Mouse (Mus musculus) liver, adult 10 weeks (tissue): ENCODE data around the gene Acnat1. TPM values are rescaled to one million over a fixed set of nuclear protein-coding genes. Genes with fewer than 3 reads are reported as not detected.

Experiments used
- polyA plus RNA-seq: library from polyadenylated mRNA; stranded (reverse); fragments of 350-450 nt; fragmentation: Illumina TruSeq; extraction: RNeasy Lipid Tissue Mini Kit (QIAGEN cat#74804); gene quantifications from one replicate; pipeline ENCODE4 v1.2.3, GENCODE M21; 2014; ENCODE audit warnings: low read depth, low replicate concordance

The Acnat1 gene
- polyA plus RNA-seq = 68.9 TPM

GRCm38 (mm10) chr4:49473435-49474100, at the start of gene Acnat1:
Gene Acnat1 (minus strand): TSS chr4:49473912.

DNA sequence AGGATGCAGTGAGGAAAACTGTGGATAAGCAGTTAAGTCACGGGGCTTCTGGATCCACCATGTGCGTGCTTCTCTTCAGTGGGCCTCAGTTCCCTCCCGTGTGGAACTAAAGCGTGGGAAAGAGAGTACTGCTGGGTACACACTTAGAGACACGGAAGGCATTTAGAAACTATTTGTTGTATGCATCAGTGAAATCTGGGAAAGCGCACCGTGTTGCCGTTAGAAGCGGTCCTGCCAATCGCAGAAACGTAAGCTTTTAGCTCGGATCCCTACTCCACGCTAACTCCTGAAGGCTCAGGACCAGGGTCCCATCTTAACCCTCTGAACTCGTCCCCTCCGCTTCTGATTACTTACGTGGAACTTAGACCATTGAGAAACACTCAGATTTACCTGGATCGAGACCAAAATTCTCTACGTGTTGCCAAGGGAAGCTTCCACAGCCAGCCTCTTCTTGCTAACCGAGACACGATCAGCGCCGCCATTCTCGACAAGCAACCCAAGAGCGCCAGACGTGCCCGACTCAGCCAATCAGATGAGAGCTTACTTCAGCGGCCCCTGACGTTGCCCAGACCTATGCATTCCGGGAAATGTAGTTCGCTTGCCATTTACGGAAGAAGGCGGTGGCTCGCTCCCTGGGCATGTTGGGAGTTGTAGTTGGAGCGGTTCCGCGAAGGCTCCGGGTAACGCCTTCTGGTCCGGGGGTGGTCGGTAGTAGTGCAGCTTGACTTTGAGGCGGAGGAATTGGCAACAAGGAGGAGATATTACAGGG, 47.0 kb upstream of the Acnat1 start, which contains the start of the genes Mrpl50 and Zfp189:
TSS of gene Mrpl50 (minus strand) at position 522 of the 769 bp plus-strand sequence.
TSS of gene Zfp189 (plus strand) at position 605 of the 769 bp plus-strand sequence.

GRCm38 (mm10) chr4:49506386-49506785, 32.7 kb upstream of the Acnat1 start, which contains the start of gene Baat:
Gene Baat (minus strand): TSS chr4:49506557.

GRCm38 (mm10) chr4:49407957-49408356, 65.8 kb downstream of the Acnat1 start, which contains the start of gene Acnat2:
Gene Acnat2 (minus strand): TSS chr4:49408151.

Other genes with a start within 250 kb of the Acnat1 start
- gene Acnat2, start 65.8 kb downstream of the Acnat1 start, polyA plus RNA-seq = 95.7 TPM
- gene Baat, start 32.6 kb upstream of the Acnat1 start, polyA plus RNA-seq = 510 TPM
- gene Mrpl50, start 47.2 kb upstream of the Acnat1 start, polyA plus RNA-seq = 84.9 TPM
- 9.6 TPM for gene Zfp189, start 47.3 kb upstream of the Acnat1 start, polyA plus RNA-seq
- 3,868 TPM for gene Aldob, start 75.6 kb upstream of the Acnat1 start, polyA plus RNA-seq
- not detected for gene Tmem246, start 124.0 kb upstream of the Acnat1 start, polyA plus RNA-seq
- 20.4 TPM for gene Rnf20, start 158.1 kb upstream of the Acnat1 start, polyA plus RNA-seq
- not detected for gene Ppp3r2, start 208.1 kb upstream of the Acnat1 start, polyA plus RNA-seq